Mouse (Mus musculus): ENCODE measurements around the gene Aurkaip1. TPM values are rescaled to one million over a fixed set of nuclear protein-coding genes. Genes with fewer than 3 reads are reported as not detected.

The Aurkaip1 gene
- polyA plus RNA-seq, 1 experiment from 2014 or later, result 186 TPM

GRCm38 (mm10) chr4:155868614-155869298 is 37.7 kb downstream of the Aurkaip1 start:
- no peak for DNase-seq (ENCODE audit: low spot score)
- Histone ChIP-seq H3K4me1 (peaks cover 22% of the 10 kb centered on the region), H3K36me3 (peaks cover 49% of the 10 kb centered on the region), H3K27ac (peak overlapping the region; percentile 88), H3K27me3 (ENCODE audit: low read depth, poor library complexity, severe bottlenecking) (no peaks in the 10 kb centered on the region), H3K9me3 (replicated peaks) (no peaks in the 10 kb centered on the region), H3K4me3 (peak overlapping the region; percentile 79)
- 10% methylated on average over 22 of the region's 22 CpGs for WGBS

- Histone ChIP-seq H3K36me3 (peaks cover 56% of the 10 kb centered on the region), H3K27me3 (ENCODE audit: low read depth, poor library complexity, severe bottlenecking) (no peaks in the 10 kb centered on the region), H3K4me1 (peaks cover 22% of the 10 kb centered on the region), H3K27ac (peak within 1 kb of the TSS; percentile 88), H3K9me3 (replicated peaks) (no peaks in the 10 kb centered on the region), H3K4me3 (peak within 1 kb of the TSS; percentile 79)
- peak; percentile 97 for DNase-seq (ENCODE audit: low spot score)
- WGBS, result under 1% methylated on average over 63 of the region's 63 CpGs
Measured at GRCm38 (mm10) chr4:155869317-155870033, 38.4 kb downstream of the Aurkaip1 start, which contains the start of the genes Cptp and Ints11. Cptp (minus strand) TSS chr4:155869440. Ints11 (plus strand) TSS chr4:155869546.

GRCm38 (mm10) chr4:155871404-155871803 is 40.3 kb downstream of the Aurkaip1 start:
- 95% methylated on average over 7 of the region's 7 CpGs for WGBS
- H3K36me3 ChIP-seq, result peaks cover 60% of the 10 kb centered on the region
- no peaks in the 10 kb centered on the region for H3K27me3 ChIP-seq (ENCODE audit: low read depth, poor library complexity, severe bottlenecking)

More at GRCm38 (mm10) chr4:155871404-155871803, 40.3 kb downstream of the Aurkaip1 start:
- Histone ChIP-seq H3K27ac (no peak overlapping the region), H3K4me1 (peaks cover 22% of the 10 kb centered on the region), H3K9me3 (replicated peaks) (no peaks in the 10 kb centered on the region), H3K4me3 (no peak overlapping the region)
- no peak for DNase-seq (ENCODE audit: low spot score)

Small RNAs within 50 kb of the gene (microRNA-seq; reads per million reads assigned to microRNA genes)
- gene Gm27743, result not detected

Other genes starting within 250 kb of the Aurkaip1 start
- gene Slc35e2, start 229.9 kb upstream of the Aurkaip1 start, polyA plus RNA-seq (2016; fragmentation: Nextera tagmentation; extraction: Ambion mirVana), result 12.2 and 13.6 TPM in 2 replicates
- 74.1 and 74.8 TPM in 2 replicates for gene Cdk11b, start 206.4 kb upstream of the Aurkaip1 start, polyA plus RNA-seq (2016; fragmentation: Nextera tagmentation; extraction: Ambion mirVana)
- gene Gm10563, start 185.9 kb upstream of the Aurkaip1 start, polyA plus RNA-seq (2016; fragmentation: Nextera tagmentation; extraction: Ambion mirVana), result not detected in 2 replicates
- gene Mmp23, start 177.9 kb upstream of the Aurkaip1 start, polyA plus RNA-seq (2016; fragmentation: Nextera tagmentation; extraction: Ambion mirVana), result 8.4 and 10.4 TPM in 2 replicates
- 18.9 and 25.2 TPM in 2 replicates for gene Mib2, start 162.1 kb upstream of the Aurkaip1 start, polyA plus RNA-seq (2016; fragmentation: Nextera tagmentation; extraction: Ambion mirVana)
- 1.5 and 2.6 TPM in 2 replicates for gene Fndc10, start 136.9 kb upstream of the Aurkaip1 start, polyA plus RNA-seq (2016; fragmentation: Nextera tagmentation; extraction: Ambion mirVana)
- gene Ssu72, start 126.5 kb upstream of the Aurkaip1 start, polyA plus RNA-seq (2016; fragmentation: Nextera tagmentation; extraction: Ambion mirVana), result 161 and 163 TPM in 2 replicates
- 0.58 and 0.79 TPM in 2 replicates for gene Tmem240, start 96.5 kb upstream of the Aurkaip1 start, polyA plus RNA-seq (2016; fragmentation: Nextera tagmentation; extraction: Ambion mirVana)
- gene Atad3a, start 70.2 kb upstream of the Aurkaip1 start, polyA plus RNA-seq (2016; fragmentation: Nextera tagmentation; extraction: Ambion mirVana), result 138 and 161 TPM in 2 replicates
- gene Vwa1, start 56.6 kb upstream of the Aurkaip1 start, polyA plus RNA-seq (2016; fragmentation: Nextera tagmentation; extraction: Ambion mirVana), result 4.7 and 6.6 TPM in 2 replicates
- 0.30 and 0.33 TPM in 2 replicates for gene Tmem88b, start 45.4 kb upstream of the Aurkaip1 start, polyA plus RNA-seq (2016; fragmentation: Nextera tagmentation; extraction: Ambion mirVana)
- gene Ankrd65, start 40.8 kb upstream of the Aurkaip1 start, polyA plus RNA-seq (2016; fragmentation: Nextera tagmentation; extraction: Ambion mirVana), result 0.18 TPM in 1 of 2 replicates, not detected in the other
- 246 and 297 TPM in 2 replicates for gene Mrpl20, start 28.4 kb upstream of the Aurkaip1 start, polyA plus RNA-seq (2016; fragmentation: Nextera tagmentation; extraction: Ambion mirVana)
- 174 and 196 TPM in 2 replicates for gene Ccnl2, start 18.8 kb upstream of the Aurkaip1 start, polyA plus RNA-seq (2016; fragmentation: Nextera tagmentation; extraction: Ambion mirVana)
- 39.2 and 48.9 TPM in 2 replicates for gene Mxra8, start 8.4 kb downstream of the Aurkaip1 start, polyA plus RNA-seq (2016; fragmentation: Nextera tagmentation; extraction: Ambion mirVana)
- 3.8 and 4.7 TPM in 2 replicates for gene Dvl1, start 16.1 kb downstream of the Aurkaip1 start, polyA plus RNA-seq (2016; fragmentation: Nextera tagmentation; extraction: Ambion mirVana)
- gene Tas1r3, start 32.1 kb downstream of the Aurkaip1 start, polyA plus RNA-seq (2016; fragmentation: Nextera tagmentation; extraction: Ambion mirVana), result 0.24 and 0.31 TPM in 2 replicates
- 18.9 and 19.0 TPM in 2 replicates for gene Cptp, start 38.2 kb downstream of the Aurkaip1 start, polyA plus RNA-seq (2016; fragmentation: Nextera tagmentation; extraction: Ambion mirVana)
- 106 and 107 TPM in 2 replicates for gene Ints11, start 38.3 kb downstream of the Aurkaip1 start, polyA plus RNA-seq (2016; fragmentation: Nextera tagmentation; extraction: Ambion mirVana)
- 52.4 and 55.5 TPM in 2 replicates for gene Pusl1, start 60.5 kb downstream of the Aurkaip1 start, polyA plus RNA-seq (2016; fragmentation: Nextera tagmentation; extraction: Ambion mirVana)
- 20.9 and 25.3 TPM in 2 replicates for gene Acap3, start 60.5 kb downstream of the Aurkaip1 start, polyA plus RNA-seq (2016; fragmentation: Nextera tagmentation; extraction: Ambion mirVana)
- gene Ube2j2, start 112.6 kb downstream of the Aurkaip1 start, polyA plus RNA-seq (2016; fragmentation: Nextera tagmentation; extraction: Ambion mirVana), result 163 and 168 TPM in 2 replicates
- gene C1qtnf12, start 131.0 kb downstream of the Aurkaip1 start, polyA plus RNA-seq (2016; fragmentation: Nextera tagmentation; extraction: Ambion mirVana), result 23.4 and 24.5 TPM in 2 replicates
- gene B3galt6, start 161.4 kb downstream of the Aurkaip1 start, polyA plus RNA-seq (2016; fragmentation: Nextera tagmentation; extraction: Ambion mirVana), result 13.3 and 14.8 TPM in 2 replicates
- gene Sdf4, start 161.6 kb downstream of the Aurkaip1 start, polyA plus RNA-seq (2016; fragmentation: Nextera tagmentation; extraction: Ambion mirVana), result 143 and 149 TPM in 2 replicates
- gene Tnfrsf4, start 182.6 kb downstream of the Aurkaip1 start, polyA plus RNA-seq (2016; fragmentation: Nextera tagmentation; extraction: Ambion mirVana), result 0.60 and 0.61 TPM in 2 replicates
- 1.2 and 1.5 TPM in 2 replicates for gene Tnfrsf18, start 194.9 kb downstream of the Aurkaip1 start, polyA plus RNA-seq (2016; fragmentation: Nextera tagmentation; extraction: Ambion mirVana)
- gene Ttll10, start 228.1 kb downstream of the Aurkaip1 start, polyA plus RNA-seq (2016; fragmentation: Nextera tagmentation; extraction: Ambion mirVana), result 0.54 and 0.67 TPM in 2 replicates

Measured in limb, embryonic 10.5 days (tissue).